Mouse (Mus musculus) C2C12 (cell line): Measurements from ENCODE around the gene Hfe. TPM values are rescaled to one million over a fixed set of nuclear protein-coding genes. Genes with fewer than 3 reads are reported as not detected.

Experiments used
- H3K27me3 ChIP-seq: one replicate; pipeline ENCODE4 v1.6.1; 2011; ENCODE audit not compliant: control insufficient read depth, insufficient read depth, insufficient read length
- H3K36me3 ChIP-seq: one replicate; pipeline ENCODE4 v1.6.1; 2011; ENCODE audit not compliant: control insufficient read depth, insufficient read depth
- H3K4me3 ChIP-seq: one replicate; pipeline ENCODE4 v1.5.1; 2011; ENCODE audit warnings: mild to moderate bottlenecking, control low read depth; ENCODE audit not compliant: poor library complexity, insufficient read depth, severe bottlenecking
- H3K79me2 ChIP-seq: one replicate; pipeline ENCODE4 v1.6.1; 2011; ENCODE audit not compliant: control insufficient read depth, insufficient read depth
- H3K79me3 ChIP-seq: one replicate; pipeline ENCODE4 v1.6.1; 2011; ENCODE audit warnings: low read depth, control low read depth
- H3ac ChIP-seq: one replicate; pipeline ENCODE3; 2011; ENCODE audit warnings: low read depth; ENCODE audit not compliant: control insufficient read depth, insufficient read length
- CEBPB ChIP-seq: IDR thresholded peaks from one replicate; pipeline ENCODE4 v1.6.1; 2011; ENCODE audit warnings: low read depth, mild to moderate bottlenecking, control low read depth, moderate library complexity
- CTCF ChIP-seq: IDR thresholded peaks from one replicate; pipeline ENCODE4 v1.5.1; 2011; ENCODE audit not compliant: control insufficient read depth, insufficient read depth, insufficient read length
- FOSL1 ChIP-seq: IDR thresholded peaks from one replicate; pipeline ENCODE4 v1.8.0; 2011; ENCODE audit warnings: mild to moderate bottlenecking, low read length; ENCODE audit not compliant: poor library complexity, insufficient read depth, severe bottlenecking
- MAX ChIP-seq: IDR thresholded peaks from one replicate; pipeline ENCODE4 v1.6.1; 2011; ENCODE audit warnings: mild to moderate bottlenecking, control low read depth
- MYOD1 ChIP-seq: IDR thresholded peaks from one replicate; pipeline ENCODE4 v1.6.1; 2011; ENCODE audit warnings: low read depth; ENCODE audit not compliant: control insufficient read depth, insufficient read length
- MYOG ChIP-seq: IDR thresholded peaks from one replicate; pipeline ENCODE4 v1.6.1; 2011; ENCODE audit not compliant: control insufficient read depth, insufficient read length; ENCODE audit errors: extremely low read depth
- USF1 ChIP-seq: IDR thresholded peaks from one replicate; pipeline ENCODE4 v1.6.1; 2011; ENCODE audit warnings: low read depth, mild to moderate bottlenecking, control low read depth, moderate library complexity
- polyA plus RNA-seq: library from polyadenylated mRNA; unstranded; fragments of >200 nt; fragmentation: generic; extraction: Trizol; gene quantifications from one replicate; pipeline ENCODE4 v1.2.1, GENCODE M21; 2012; ENCODE audit warnings: missing spikeins

Gene Hfe
- polyA plus RNA-seq, 1 experiment, result 0.91 TPM

GRCm38 (mm10) chr13:23700786-23701520 is 9.7 kb downstream of the Hfe start:
- Histone ChIP-seq H3ac (peak overlapping the region; percentile 43), H3K27me3 (no peaks in the 10 kb centered on the region), H3K79me2 (no peaks in the 10 kb centered on the region), H3K4me3 (no peak overlapping the region), H3K36me3 (no peaks in the 10 kb centered on the region), H3K79me3 (no peaks in the 10 kb centered on the region)
- TF ChIP-seq FOSL1, result no peak
- peak; percentile 31 for TF ChIP-seq CTCF

DNA sequence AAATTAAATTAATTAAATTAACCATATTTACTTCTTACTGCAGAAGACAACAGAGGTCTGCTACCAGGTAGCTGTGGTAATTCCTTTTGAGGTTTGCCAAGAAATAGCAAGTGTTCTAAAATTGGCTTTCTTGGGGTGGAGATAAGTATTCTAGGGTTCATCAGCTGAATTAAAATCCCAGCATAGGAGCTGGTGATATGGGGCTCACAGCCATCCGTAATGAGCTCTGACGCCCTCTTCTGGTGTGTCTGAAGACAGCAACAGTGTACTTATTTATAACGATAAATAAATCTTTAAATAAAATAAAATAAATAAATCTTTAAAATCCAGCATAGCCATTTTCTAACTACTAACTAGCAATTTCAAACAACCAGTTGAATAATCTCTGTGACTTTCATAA is 10.9 kb downstream of the Hfe start:
- Histone ChIP-seq H3ac (no peak overlapping the region), H3K27me3 (no peaks in the 10 kb centered on the region), H3K79me3 (no peaks in the 10 kb centered on the region), H3K4me3 (no peak overlapping the region), H3K79me2 (no peaks in the 10 kb centered on the region), H3K36me3 (no peaks in the 10 kb centered on the region)
- no peak for TF ChIP-seq MYOD1
- no peak for TF ChIP-seq FOSL1
- TF ChIP-seq MYOG, result no peak
- no peak for TF ChIP-seq USF1
- TF ChIP-seq CEBPB, result no peak
- TF ChIP-seq CTCF, result no peak
- no peak for TF ChIP-seq MAX

- Histone ChIP-seq H3K36me3 (no peaks in the 10 kb centered on the region), H3K4me3 (no peak overlapping the region)
- TF ChIP-seq FOSL1, result no peak
- no peak for TF ChIP-seq CEBPB
- TF ChIP-seq MAX, result no peak
- no peak for TF ChIP-seq USF1
- no peak for TF ChIP-seq CTCF
- no peak for TF ChIP-seq MYOG
- no peak for TF ChIP-seq MYOD1
Observed at GRCm38 (mm10) chr13:23698996-23699395, 11.7 kb downstream of the Hfe start.

DNA sequence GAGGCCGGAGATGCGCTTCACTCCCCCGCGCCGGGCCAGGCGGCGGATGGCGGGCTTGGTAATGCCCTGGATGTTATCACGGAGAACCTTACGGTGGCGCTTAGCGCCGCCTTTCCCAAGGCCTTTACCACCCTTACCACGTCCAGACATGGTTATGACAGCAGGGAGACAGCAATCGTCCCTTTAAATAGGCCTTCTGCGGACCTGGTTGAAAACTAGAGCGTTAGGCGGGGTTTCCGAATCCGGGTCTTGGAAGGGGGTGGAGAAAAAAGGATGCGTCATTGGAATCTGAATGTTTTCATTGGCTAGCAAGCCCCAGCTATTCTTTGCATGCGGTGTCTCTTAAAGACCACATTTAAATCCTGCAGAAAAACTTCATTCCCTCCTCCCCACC is 12.4 kb downstream of the Hfe start, which contains the start of gene Hist1h4c:
Gene Hist1h4c (minus strand): TSS at position 155 of the 394 bp plus-strand sequence.
- Histone ChIP-seq H3K4me3 (peak within 1 kb of the TSS; percentile 21), H3K27me3 (no peaks in the 10 kb centered on the region), H3K79me3 (no peaks in the 10 kb centered on the region), H3K36me3 (no peaks in the 10 kb centered on the region), H3ac (no peak within 1 kb of the TSS), H3K79me2 (no peaks in the 10 kb centered on the region)
- TF ChIP-seq CEBPB, result peak; percentile 22
- TF ChIP-seq MAX, result no peak

More at GRCm38 (mm10) chr13:23698996-23699395, 11.7 kb downstream of the Hfe start:
- H3ac ChIP-seq, result no peak overlapping the region
- no peaks in the 10 kb centered on the region for H3K27me3 ChIP-seq
- H3K79me3 ChIP-seq, result no peaks in the 10 kb centered on the region
- H3K79me2 ChIP-seq, result no peaks in the 10 kb centered on the region

DNA sequence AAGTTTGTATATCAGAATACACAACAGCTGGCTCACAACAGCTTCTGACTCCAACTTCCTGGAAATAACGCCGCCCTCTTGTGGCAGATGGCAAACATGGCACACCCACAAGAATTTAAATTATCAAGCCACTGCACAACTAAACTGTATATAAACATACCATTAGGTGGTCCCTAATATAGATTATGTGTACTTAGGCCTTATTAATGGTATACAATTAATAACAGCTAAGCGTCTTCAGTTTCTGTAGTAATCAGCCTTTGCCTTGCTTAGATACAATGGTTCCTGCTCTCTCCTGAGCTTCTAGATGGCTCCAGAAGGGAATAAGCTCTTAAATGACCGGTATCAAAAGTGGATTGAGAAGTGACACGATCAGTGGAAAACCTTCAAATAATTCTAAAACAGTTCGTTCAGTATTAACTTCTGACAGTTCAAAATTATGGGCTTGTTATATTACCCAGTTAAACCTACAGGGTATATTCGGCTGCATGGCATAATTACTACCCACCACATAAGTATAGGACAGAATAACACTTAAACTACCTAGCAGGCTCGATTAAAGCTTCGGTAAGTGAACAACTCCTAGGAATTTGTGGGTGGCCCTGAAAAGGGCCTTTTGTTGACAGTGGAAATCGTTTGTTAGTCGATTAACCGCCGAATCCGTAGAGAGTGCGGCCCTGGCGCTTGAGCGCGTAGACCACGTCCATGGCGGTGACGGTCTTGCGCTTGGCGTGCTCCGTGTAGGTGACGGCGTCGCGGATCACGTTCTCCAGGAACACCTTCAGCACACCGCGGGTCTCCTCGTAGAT is 13.0 kb downstream of the Hfe start:
- TF ChIP-seq USF1 (no peak), MYOD1 (no peak), CEBPB (no peak), MAX (no peak), CTCF (no peak), MYOG (no peak), FOSL1 (no peak)
- no peaks in the 10 kb centered on the region for H3K79me3 ChIP-seq
- H3K79me2 ChIP-seq, result no peaks in the 10 kb centered on the region
- H3K36me3 ChIP-seq, result no peaks in the 10 kb centered on the region
- no peak overlapping the region for H3ac ChIP-seq
- H3K27me3 ChIP-seq, result no peaks in the 10 kb centered on the region
- peak overlapping the region; percentile 21 for H3K4me3 ChIP-seq
